Mouse (Mus musculus) thymus, postnatal 36 days (tissue): ENCODE data around the gene Tenm4.

ENCODE experiments used
- DNase-seq, 2 experiments: peaks; one replicate each; pipeline ENCODE4 v3.0.0; 2022; ENCODE audit warnings: mixed read lengths in 2 of 2

Gene Tenm4

DNA sequence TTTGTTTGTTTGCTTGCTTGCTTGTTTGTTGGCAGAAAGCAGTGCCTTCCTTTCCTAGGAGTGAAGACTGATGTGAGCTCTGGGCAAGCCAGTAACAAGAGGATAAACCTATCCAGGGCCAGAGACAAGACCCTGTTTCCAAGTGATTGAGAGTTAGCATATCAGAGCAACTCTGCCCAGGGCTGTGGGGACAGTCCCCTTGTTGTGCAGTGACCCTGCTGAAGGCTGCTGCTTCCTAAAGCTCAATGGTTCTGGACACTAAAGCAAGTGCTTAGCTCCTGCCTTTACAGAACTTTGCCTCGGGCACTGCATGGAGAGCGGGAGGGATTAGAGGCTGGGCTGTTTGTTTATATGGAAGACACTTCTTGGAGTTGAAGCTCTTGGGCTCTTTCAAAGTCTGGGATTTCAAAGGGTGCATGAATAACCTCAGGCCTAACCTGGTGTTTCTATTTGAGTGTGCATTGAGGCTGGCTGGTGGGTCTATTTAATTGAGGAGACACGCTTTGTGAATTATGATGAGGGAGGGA lies 185.3 kb downstream of the Tenm4 start:
- no peak for DNase-seq

- no peak for DNase-seq
Measured at GRCm38 (mm10) chr7:96357550-96357949, 186.5 kb downstream of the Tenm4 start.

GRCm38 (mm10) chr7:96363311-96363710 lies 192.3 kb downstream of the Tenm4 start:
- no peak for DNase-seq

DNA sequence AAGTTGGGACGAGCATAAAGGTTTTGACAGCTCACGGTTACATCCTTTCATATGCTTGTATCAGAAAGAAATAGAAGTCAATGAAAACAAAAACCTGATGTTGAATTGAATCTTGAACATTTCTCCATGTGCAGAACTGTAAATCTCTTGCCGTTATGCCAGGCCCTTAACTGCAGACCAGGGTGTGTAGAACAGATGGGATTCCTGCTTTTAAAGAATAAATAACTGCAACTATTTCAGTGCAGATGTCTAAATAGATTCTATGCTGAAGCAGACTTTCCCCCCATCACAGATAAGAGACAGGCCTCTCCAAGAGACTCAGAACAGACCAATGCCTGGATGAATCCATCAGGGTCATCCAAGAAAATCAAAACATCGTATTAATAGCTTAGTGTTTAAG lies 198.9 kb downstream of the Tenm4 start:
- DNase-seq: no peak

DNA sequence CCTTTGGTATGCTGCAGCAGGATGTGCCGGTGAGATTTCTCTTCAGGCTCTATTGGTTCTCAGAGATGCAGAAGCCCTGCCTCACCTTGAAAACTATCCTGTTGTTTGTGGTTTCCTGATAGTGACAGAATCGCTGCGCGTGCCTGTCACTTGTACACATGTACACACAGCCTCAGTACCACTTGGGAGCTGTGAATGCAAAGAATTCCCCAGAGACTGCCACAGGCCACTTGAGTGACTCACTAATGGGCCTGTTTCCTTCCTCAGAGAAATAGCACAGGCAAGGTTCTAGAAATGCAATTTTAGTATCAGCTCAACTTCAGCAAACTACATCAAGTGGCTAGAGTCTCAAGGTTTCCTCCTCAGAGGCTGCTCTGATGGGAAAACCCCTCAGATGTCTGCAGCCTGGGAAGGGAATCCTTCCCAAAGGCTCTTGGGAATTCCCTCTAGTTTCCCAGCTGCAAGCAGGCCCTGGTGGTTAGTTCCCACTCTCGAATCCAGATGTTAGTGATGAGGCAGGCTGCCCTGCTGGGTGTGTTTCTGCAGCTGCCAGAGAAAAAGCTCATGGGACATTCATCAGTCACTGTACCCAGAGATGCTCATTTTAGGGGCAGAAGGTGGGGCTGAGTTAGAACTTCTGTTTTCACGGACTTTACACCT lies 203.1 kb downstream of the Tenm4 start:
- DNase-seq: no peak

DNA sequence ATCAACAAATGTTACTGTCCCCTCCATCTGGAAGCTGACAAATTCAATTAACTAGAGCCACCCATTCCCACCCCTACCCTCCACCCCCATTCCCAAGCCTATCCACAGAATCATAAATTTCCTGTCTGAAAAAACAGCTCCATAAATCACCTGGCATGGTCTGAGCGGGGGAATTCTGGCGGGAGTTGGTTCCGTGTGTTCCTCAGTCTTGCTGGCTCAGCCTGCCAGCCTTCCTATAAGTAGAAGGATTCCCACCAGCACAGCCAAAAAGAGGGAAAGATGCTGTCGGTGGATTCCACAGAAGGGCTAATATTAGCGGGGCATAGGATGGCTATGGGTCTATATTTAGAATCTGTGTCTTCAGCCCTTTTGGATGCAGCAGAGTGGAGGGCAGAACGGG lies 204.5 kb downstream of the Tenm4 start:
- no peak for DNase-seq

DNA sequence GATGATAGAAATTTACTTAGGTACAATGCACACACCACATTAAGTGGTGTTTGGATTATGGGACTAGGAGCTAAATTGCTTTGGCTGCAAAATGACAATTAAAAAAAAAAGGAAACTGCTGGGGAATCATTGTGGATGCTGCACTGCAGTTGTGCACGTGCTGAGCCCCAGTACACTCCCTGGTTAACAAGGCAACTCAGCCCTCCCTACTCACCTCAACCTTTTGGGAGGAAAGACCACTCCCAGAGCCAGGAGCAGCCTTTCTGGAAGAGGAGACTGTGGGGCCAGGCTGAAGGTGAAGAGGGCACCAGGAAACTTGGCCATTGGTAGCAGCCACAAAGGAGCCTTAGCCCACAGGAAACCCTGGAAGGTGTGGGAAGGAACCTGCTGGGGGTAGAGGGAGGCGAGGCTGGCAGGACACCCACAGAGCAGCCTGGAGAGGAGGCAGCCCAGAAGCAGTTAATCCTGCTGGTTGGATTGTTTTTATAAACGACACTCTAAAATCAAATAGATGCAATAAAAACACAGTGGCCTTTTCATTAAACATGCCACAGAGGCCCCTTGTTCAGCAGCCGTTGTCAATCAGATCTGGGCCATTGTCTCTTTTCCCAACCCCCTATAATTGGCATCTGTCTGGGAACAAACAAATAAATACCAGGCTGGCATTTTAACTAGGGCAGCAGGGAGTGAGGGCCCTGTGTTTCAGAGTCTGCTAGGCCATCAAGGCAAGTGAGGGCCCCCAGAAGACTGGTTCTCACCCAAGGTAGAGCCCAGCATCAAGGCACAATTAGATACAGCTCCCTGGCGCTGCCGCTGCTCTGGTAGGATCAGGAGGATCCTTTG lies 212.9 kb downstream of the Tenm4 start:
- no peak for DNase-seq

DNA sequence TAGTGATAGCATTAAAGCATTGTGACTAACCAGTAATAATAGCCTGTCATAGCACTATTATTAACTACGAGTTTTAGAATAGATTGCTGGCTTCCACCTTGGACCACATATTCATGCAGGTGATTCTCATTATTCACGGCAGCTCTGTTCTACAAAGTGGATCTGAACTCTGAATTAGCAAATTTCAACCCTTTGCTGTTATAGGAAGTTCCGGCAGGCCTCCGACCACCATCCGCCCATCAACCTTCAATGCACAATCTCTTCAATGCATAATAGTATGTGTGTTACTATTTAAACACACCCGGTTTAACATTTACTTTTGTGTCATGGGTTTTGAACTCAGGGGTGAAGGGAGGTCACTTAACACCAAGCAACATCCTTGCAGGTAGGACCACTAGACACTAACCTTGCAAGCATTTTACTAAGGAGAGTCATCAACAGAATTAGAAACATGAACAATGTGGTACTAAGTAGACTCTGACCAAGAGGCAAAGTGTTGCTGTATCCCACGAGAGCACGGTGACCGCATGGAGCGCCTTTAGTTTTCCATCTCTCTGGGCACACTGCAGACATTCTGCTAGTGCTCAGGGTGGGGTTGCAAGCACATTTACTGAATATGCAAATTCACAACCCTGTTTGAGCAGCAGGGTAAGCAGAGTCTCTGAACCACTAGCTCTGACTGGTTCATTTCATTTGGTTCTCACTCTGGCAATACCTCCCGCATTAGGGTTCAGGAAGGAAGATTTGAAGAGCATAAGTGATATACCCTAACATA lies 213.9 kb downstream of the Tenm4 start:
- DNase-seq: no peak

- no peak for DNase-seq
Measured at GRCm38 (mm10) chr7:96385850-96386249, 214.8 kb downstream of the Tenm4 start.

- DNase-seq: no peak
Measured at GRCm38 (mm10) chr7:96390034-96390670, 219.1 kb downstream of the Tenm4 start.

DNA sequence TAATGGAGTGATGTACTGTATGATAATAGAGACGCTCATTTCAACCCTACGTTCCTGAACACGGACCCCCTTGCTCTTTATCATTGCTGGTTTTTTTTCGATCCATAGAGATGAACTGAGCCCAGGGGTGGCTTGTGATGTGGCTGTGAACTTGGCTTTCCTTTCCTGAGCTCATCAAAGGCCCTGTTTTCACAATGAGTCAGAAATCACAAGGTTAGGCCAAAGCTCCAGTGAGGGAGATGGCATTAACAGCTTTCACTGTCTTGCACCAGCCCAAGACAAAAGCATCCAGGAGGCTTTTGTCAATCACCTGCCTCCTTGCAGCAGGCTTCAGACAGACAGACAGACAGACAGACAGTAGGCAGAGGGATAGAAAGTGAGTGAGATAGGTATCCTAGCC lies 219.8 kb downstream of the Tenm4 start:
- no peak for DNase-seq

- DNase-seq: no peak
Measured at GRCm38 (mm10) chr7:96391797-96392472, 220.9 kb downstream of the Tenm4 start.

- DNase-seq: no peak
Measured at GRCm38 (mm10) chr7:96392600-96392999, 221.6 kb downstream of the Tenm4 start.

DNA sequence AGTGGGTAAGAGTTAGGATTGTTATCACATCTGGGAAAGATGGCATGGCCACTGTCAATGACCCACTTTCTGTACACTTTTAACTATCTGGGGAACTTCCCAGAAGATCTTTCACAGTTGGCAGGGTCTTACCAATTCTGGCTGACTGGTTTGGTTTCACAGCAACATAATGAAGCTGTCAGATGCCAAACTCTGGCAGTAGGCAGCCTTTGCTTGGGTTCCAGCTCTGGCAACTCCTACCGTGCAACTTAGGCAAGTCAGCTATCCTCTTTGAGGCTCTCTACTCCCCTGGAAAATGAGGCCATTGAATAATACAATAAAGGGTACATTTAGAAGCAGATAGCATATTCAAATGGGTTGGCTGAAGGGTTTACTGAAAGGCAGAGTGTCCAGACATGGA lies 226.9 kb downstream of the Tenm4 start:
- no peak for DNase-seq

GRCm38 (mm10) chr7:96400411-96400810 lies 229.4 kb downstream of the Tenm4 start:
- no peak for DNase-seq

- DNase-seq: no peak
Measured at GRCm38 (mm10) chr7:96406630-96407214, 235.7 kb downstream of the Tenm4 start.

GRCm38 (mm10) chr7:96408161-96408889 lies 237.3 kb downstream of the Tenm4 start:
- DNase-seq: no peak

- no peak for DNase-seq
Measured at GRCm38 (mm10) chr7:96409323-96409880, 238.4 kb downstream of the Tenm4 start.

GRCm38 (mm10) chr7:96413822-96414221 lies 242.8 kb downstream of the Tenm4 start:
- no peak for DNase-seq

- DNase-seq: no peak
Measured at GRCm38 (mm10) chr7:96414290-96415055, 243.4 kb downstream of the Tenm4 start.
